Mouse (Mus musculus) stomach, embryonic 16.5 days (tissue): ENCODE results near the gene Mag. TPM values are rescaled to one million over a fixed set of nuclear protein-coding genes. Genes with fewer than 3 reads are reported as not detected.

Source experiments
- ATAC-seq: fragments of 200-750 bp; cut with Nextera tagmentation; 2 replicates; pipeline ENCODE4 v1.8.0; 2017; ENCODE audit warnings: moderate number of reproducible peaks, moderate TSS enrichment; ENCODE audit not compliant: insufficient read depth, low FRiP score
- H3K27ac ChIP-seq: fragments of 300-500 bp; sonication (generic); 2 replicates; pipeline ENCODE4 v1.5.1; 2014; ENCODE audit warnings: low read length
- H3K27me3 ChIP-seq: fragments of 300-500 bp; sonication (generic); 2 replicates; pipeline ENCODE4 v1.6.1; 2014; ENCODE audit warnings: low read length, control low read depth, mixed read lengths; ENCODE audit not compliant: control insufficient read depth, insufficient read depth
- H3K36me3 ChIP-seq: fragments of 300-500 bp; sonication (generic); 2 replicates; pipeline ENCODE4 v1.6.1; 2014; ENCODE audit warnings: low read length; ENCODE audit not compliant: control insufficient read depth, insufficient read depth
- H3K4me1 ChIP-seq: fragments of 300-500 bp; sonication (generic); 2 replicates; pipeline ENCODE4 v1.6.1; 2014; ENCODE audit warnings: low read length, control low read depth, mixed read lengths; ENCODE audit not compliant: control insufficient read depth, insufficient read depth
- H3K4me2 ChIP-seq: fragments of 300-500 bp; sonication (generic); 2 replicates; pipeline ENCODE4 v1.6.1; 2014; ENCODE audit warnings: low read depth, low read length, mixed read lengths
- H3K4me3 ChIP-seq: fragments of 300-500 bp; sonication (generic); replicated peaks from 2 replicates; pipeline ENCODE4 v1.5.1; 2014; ENCODE audit warnings: mild to moderate bottlenecking, low read length
- H3K9ac ChIP-seq: fragments of 300-500 bp; sonication (generic); 2 replicates; pipeline ENCODE4 v1.6.1; 2014; ENCODE audit warnings: low read length
- H3K9me3 ChIP-seq: fragments of 300-500 bp; sonication (generic); replicated peaks from 2 replicates; pipeline ENCODE4 v1.6.1; 2016; ENCODE audit warnings: low read length, control low read depth; ENCODE audit not compliant: control insufficient read depth
- WGBS: fragments of 180-500 bp; shearing (Covaris S2); extraction: QIAGEN DNeasy Blood & Tissue Kit; methylation state at CpG from one replicate; pipeline ENCODE4 v1.1.7; 2014; 5-methylcytosine and 5-hydroxymethylcytosine counted together
- polyA plus RNA-seq: library from polyadenylated mRNA; unstranded; fragments of >200 nt; fragmentation: Nextera tagmentation; extraction: Ambion mirVana; gene quantifications from 2 replicates; pipeline ENCODE4 v1.2.1, GENCODE M21; 2015

Mag gene
- polyA plus RNA-seq, 1 experiment from 2014 or later: 0.35 TPM

DNA sequence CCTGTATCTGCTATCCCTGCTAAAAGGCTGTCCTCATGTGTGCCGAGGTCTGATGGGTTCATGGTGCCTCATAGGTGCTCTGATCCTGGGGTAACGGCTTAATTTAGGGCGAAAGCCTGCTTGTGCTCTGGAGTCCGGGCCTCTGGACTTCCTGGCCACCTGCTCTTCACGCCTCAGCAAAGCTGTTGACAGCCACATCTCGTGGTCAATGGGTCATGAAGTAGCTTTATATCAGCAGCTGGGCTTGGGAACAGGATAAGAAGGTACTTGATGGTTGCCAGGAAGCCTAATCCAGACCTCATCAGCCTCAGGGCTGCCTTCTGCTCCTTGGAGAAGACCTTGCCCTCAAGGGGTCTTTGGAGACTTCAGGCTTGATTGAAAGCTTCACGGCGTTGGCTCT is 51.3 kb downstream of the Mag start:
- Histone ChIP-seq H3K27ac (no peak overlapping the region), H3K9ac (no peak overlapping the region), H3K36me3 (no peaks in the 10 kb centered on the region), H3K4me1 (no peaks in the 10 kb centered on the region), H3K4me3 (no peak overlapping the region), H3K27me3 (no peaks in the 10 kb centered on the region), H3K9me3 (no peaks in the 10 kb centered on the region), H3K4me2 (no peak overlapping the region)
- WGBS: 73% methylated on average over 8 of the region's 8 CpGs
- no peak for ATAC-seq

DNA sequence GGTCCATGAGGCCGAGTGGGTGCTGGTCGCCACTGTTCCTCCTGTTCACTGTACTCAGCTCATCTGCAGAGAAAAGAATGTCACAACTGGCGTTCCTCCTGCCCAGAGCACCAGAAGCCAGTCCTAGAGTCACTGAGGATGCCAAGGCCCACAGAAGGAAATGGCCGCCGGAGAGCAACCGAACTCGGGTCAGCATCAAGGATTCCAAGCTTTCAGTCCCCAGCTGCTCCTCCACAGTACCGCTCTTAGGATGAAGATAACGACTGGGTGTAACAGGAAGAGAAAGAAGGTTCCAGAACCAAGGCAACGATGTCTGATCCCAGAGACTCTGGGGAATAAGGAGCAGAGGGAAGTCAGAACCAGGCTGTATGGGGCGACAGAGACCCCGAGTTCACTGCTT is 53.2 kb downstream of the Mag start, which contains the start of gene Ffar1:
Gene Ffar1 (minus strand): TSS at position 101 of the 400 bp plus-strand sequence.
- Histone ChIP-seq H3K4me3 (no peak within 1 kb of the TSS), H3K27me3 (no peaks in the 10 kb centered on the region), H3K4me1 (no peaks in the 10 kb centered on the region), H3K36me3 (no peaks in the 10 kb centered on the region), H3K27ac (no peak within 1 kb of the TSS), H3K9me3 (no peaks in the 10 kb centered on the region), H3K9ac (no peak within 1 kb of the TSS; the same call in 1 of the 2 replicates), H3K4me2 (no peak within 1 kb of the TSS)
- 88% methylated on average over 12 of the region's 12 CpGs for WGBS
- no peak for ATAC-seq

DNA sequence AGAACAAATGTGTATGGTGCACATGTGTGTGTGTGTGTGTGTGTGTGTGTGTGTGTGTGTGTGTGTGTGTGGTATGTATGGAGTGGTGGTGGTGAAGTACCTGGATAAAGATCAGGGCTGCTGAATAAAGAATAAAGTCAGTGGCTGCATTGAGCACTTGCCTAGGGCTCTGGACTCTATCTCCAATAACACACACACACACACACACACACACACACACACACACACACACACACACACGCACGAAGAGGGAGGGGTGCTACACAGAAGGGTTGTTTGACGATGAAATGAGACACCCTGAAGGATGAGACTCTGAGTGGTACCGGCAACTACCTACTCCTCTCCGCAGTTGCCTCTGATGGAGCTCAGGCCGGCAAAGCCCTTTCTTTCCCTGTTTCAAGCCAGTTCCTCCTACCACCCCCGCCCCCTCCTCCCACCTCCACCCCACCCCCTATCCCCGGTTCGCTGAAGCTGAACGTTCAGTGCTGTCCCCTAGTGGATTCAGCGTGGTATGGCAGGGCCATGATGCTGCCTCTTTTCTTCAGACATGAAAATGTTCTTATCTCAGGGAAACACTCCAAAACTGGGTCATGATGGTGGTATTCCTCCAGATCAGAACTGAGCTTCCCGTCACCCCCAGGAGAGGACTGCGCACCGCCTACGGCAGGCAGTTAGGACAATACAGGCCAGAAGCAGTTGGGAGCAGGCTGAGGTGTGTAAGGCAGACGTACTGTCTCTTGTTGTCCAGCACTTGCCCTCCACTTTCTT is 54.9 kb downstream of the Mag start:
- H3K36me3 ChIP-seq: no peaks in the 10 kb centered on the region
- peak overlapping the region; percentile 33 for H3K4me3 ChIP-seq
- H3K4me1 ChIP-seq: no peaks in the 10 kb centered on the region
- H3K9me3 ChIP-seq: no peaks in the 10 kb centered on the region
- no peaks in the 10 kb centered on the region for H3K27me3 ChIP-seq
- peak; percentile 42; the same call in 1 of the 2 replicates for ATAC-seq
- no peak overlapping the region for H3K27ac ChIP-seq
- WGBS: 7% methylated on average over 14 of the region's 16 CpGs
- 0 out of 2 replicates have a peak overlapping the region, but pooled peaks have one; percentile 31 for H3K9ac ChIP-seq
- H3K4me2 ChIP-seq: peak overlapping the region; percentile 54

DNA sequence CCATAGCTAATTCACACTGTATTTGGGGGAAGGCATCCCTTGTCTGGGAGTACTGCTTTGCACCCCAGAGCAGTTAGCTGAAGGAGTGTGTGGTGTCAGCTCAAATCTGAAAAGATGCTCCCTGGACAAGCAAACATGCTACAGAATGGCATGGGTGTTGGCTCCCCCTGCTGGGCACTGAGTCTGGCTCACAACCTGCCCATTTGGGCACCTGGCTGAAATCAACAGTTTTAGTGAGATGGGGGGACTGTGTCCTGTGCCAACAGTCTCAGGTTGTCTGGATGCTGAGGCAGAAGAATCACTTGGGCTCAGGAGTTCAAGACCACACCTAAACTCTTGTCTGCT is 55.4 kb downstream of the Mag start:
- Histone ChIP-seq H3K4me3 (no peak overlapping the region), H3K36me3 (no peaks in the 10 kb centered on the region), H3K9ac (no peak overlapping the region), H3K27ac (no peak overlapping the region), H3K4me2 (no peak overlapping the region), H3K4me1 (no peaks in the 10 kb centered on the region), H3K9me3 (no peaks in the 10 kb centered on the region), H3K27me3 (no peaks in the 10 kb centered on the region)
- peak; percentile 42; the same call in 1 of the 2 replicates for ATAC-seq

DNA sequence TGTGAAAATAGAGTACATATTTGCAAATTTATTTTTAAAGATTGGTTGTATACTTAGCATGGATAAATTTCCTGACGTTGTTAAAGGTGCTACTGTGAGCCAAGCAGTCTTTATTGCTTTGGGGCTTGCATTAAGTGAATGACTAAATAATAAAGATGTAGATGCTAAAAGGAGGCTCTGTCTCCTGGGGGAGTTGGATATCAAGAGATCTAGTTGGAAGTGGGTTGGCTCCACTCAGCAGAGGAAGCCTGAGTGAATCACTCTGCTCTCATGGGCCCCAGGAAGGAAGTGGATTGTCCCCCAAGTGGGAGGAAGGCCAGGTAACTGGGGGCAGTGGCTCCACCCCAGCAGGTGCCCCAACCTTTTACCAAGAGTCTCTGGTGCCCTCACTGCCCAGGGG is 56.9 kb downstream of the Mag start:
- ATAC-seq: no peak
- H3K27ac ChIP-seq: no peak overlapping the region
- WGBS: 66% methylated on average over 1 of the region's 1 CpGs

DNA sequence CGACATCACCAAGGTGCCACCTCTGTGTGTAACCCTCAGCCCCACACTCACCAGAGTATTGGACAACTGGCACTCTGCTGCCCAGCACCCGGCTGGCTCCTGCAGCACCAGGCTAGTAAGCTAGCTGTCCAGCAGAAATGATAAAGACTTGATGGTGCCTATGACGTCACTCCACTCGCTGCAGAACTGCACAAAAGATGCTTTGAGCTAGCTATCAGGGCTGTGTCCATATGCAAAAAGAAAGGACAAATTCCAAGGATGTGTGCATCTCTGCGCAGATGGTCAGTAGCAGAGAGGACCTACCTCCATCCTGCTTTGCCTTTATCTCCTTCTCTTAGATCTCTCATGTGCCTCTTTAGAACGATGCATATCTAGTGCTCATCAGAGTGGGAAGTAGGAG is 58.6 kb downstream of the Mag start, which contains the start of gene Ffar3:
Gene Ffar3 (minus strand): TSS at position 101 of the 400 bp plus-strand sequence.
- WGBS: 68% methylated on average over 6 of the region's 6 CpGs
- Histone ChIP-seq H3K4me3 (no peak within 1 kb of the TSS), H3K36me3 (no peaks in the 10 kb centered on the region), H3K9me3 (no peaks in the 10 kb centered on the region), H3K4me1 (no peaks in the 10 kb centered on the region), H3K27ac (no peak within 1 kb of the TSS), H3K9ac (no peak within 1 kb of the TSS), H3K27me3 (no peaks in the 10 kb centered on the region), H3K4me2 (no peak within 1 kb of the TSS)
- no peak for ATAC-seq

More for the DNA sequence above, 56.9 kb downstream of the Mag start:
- H3K27me3 ChIP-seq: no peaks in the 10 kb centered on the region
- H3K4me2 ChIP-seq: no peak overlapping the region
- no peak overlapping the region for H3K9ac ChIP-seq
- H3K9me3 ChIP-seq: no peaks in the 10 kb centered on the region
- H3K4me3 ChIP-seq: no peak overlapping the region
- H3K4me1 ChIP-seq: no peaks in the 10 kb centered on the region
- no peaks in the 10 kb centered on the region for H3K36me3 ChIP-seq

DNA sequence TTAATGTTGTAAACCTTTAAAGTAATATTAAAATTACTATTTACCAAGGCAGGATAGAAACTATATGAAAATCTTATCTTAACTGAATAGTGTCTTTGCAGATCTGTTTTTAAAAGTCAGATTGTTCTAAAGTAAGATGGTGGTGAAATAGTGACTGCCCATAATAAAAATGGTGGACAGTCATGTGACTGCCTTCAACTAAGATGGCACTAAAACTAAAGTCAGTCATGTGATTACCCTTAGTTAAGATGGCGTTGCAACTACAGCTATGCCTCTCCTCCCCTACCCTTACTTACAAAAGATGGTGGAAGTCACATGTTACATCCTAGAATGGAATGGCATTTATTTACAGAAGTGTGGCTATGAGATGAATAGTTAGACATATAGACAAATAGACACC is 63.3 kb downstream of the Mag start:
- WGBS: 73% methylated on average over 1 of the region's 1 CpGs
- Histone ChIP-seq H3K9ac (no peak overlapping the region), H3K27me3 (no peaks in the 10 kb centered on the region), H3K36me3 (no peaks in the 10 kb centered on the region), H3K4me3 (no peak overlapping the region), H3K27ac (no peak overlapping the region), H3K9me3 (no peaks in the 10 kb centered on the region), H3K4me2 (no peak overlapping the region), H3K4me1 (no peaks in the 10 kb centered on the region)
- no peak for ATAC-seq

Other genes starting within 250 kb of the Mag start
- gene Haus5, start 249.9 kb downstream of the Mag start, polyA plus RNA-seq: 36.9 and 41.7 TPM in 2 replicates
- gene Pmis2, start 243.3 kb downstream of the Mag start, polyA plus RNA-seq: not detected in 2 replicates
- 5.5 and 6.2 TPM in 2 replicates for gene 2200002J24Rik, start 215.9 kb downstream of the Mag start, polyA plus RNA-seq
- gene Atp4a, start 202.7 kb downstream of the Mag start, polyA plus RNA-seq: 22.3 and 44.6 TPM in 2 replicates
- 215 and 232 TPM in 2 replicates for gene Tmem147, start 185.3 kb downstream of the Mag start, polyA plus RNA-seq
- gene Gapdhs, start 171.2 kb downstream of the Mag start, polyA plus RNA-seq: 0.28 and 0.40 TPM in 2 replicates
- 62.5 and 98.8 TPM in 2 replicates for gene Sbsn, start 163.4 kb downstream of the Mag start, polyA plus RNA-seq
- gene Dmkn, start 151.1 kb downstream of the Mag start, polyA plus RNA-seq: 391 and 628 TPM in 2 replicates
- gene Krtdap, start 127.0 kb downstream of the Mag start, polyA plus RNA-seq: 767 and 1,136 TPM in 2 replicates
- 8.2 and 11.6 TPM in 2 replicates for gene Ffar2, start 91.1 kb downstream of the Mag start, polyA plus RNA-seq
- gene Ffar3, start 58.7 kb downstream of the Mag start, polyA plus RNA-seq: 0.44 and 0.47 TPM in 2 replicates
- 0.17 TPM in 2 replicates for gene Ffar1, start 53.3 kb downstream of the Mag start, polyA plus RNA-seq
- gene Cd22, start 34.5 kb downstream of the Mag start, polyA plus RNA-seq: 0.08 and 0.29 TPM in 2 replicates
- not detected in 2 replicates for gene Hamp2, start 9.8 kb upstream of the Mag start, polyA plus RNA-seq
- 0.90 and 1.1 TPM in 2 replicates for gene Hamp, start 29.2 kb upstream of the Mag start, polyA plus RNA-seq
- gene Usf2, start 41.9 kb upstream of the Mag start, polyA plus RNA-seq: 12.8 and 16.0 TPM in 2 replicates
- 99.6 and 107 TPM in 2 replicates for gene Lsr, start 58.6 kb upstream of the Mag start, polyA plus RNA-seq
- gene Fam187b, start 58.9 kb upstream of the Mag start, polyA plus RNA-seq: 8.8 and 10.0 TPM in 2 replicates
- gene Fxyd5, start 127.6 kb upstream of the Mag start, polyA plus RNA-seq: 28.0 and 31.0 TPM in 2 replicates
- 22.2 and 25.8 TPM in 2 replicates for gene Fxyd7, start 136.6 kb upstream of the Mag start, polyA plus RNA-seq
- gene Fxyd1, start 142.3 kb upstream of the Mag start, polyA plus RNA-seq: 127 and 129 TPM in 2 replicates
- gene Lgi4, start 144.5 kb upstream of the Mag start, polyA plus RNA-seq: 0.92 and 1.7 TPM in 2 replicates
- gene Fxyd3, start 161.8 kb upstream of the Mag start, polyA plus RNA-seq: 497 and 614 TPM in 2 replicates
- gene Hpn, start 200.4 kb upstream of the Mag start, polyA plus RNA-seq: 35.7 and 36.0 TPM in 2 replicates
- gene Scn1b, start 212.1 kb upstream of the Mag start, polyA plus RNA-seq: 0.80 and 1.4 TPM in 2 replicates
- 56.7 and 57.9 TPM in 2 replicates for gene Gramd1a, start 241.0 kb upstream of the Mag start, polyA plus RNA-seq